Mouse (Mus musculus) heart, adult 2 months (tissue): ENCODE data around the gene Ly6g6c. TPM values are rescaled to one million over a fixed set of nuclear protein-coding genes. Genes with fewer than 3 reads are reported as not detected.
A peak's percentile ranks its signal among the peaks of the same experiment; 100 is the strongest.

ENCODE experiments used
- DNase-seq, 2 experiments: peaks; one replicate each; pipeline ENCODE4 v3.0.0; 2021
- H3K27ac ChIP-seq: fragments of 200-600 bp; 2 replicates; pipeline ENCODE4 v1.8.1; 2022
- H3K27me3 ChIP-seq: fragments of 200-500 bp; 2 replicates; pipeline ENCODE4 v1.6.1; 2012; ENCODE audit warnings: mild to moderate bottlenecking, low read length, inconsistent platforms, mixed read lengths; ENCODE audit not compliant: control insufficient read depth, insufficient read depth
- H3K36me3 ChIP-seq: fragments of 200-500 bp; 2 replicates; pipeline ENCODE4 v1.6.1; 2012; ENCODE audit warnings: low read length, inconsistent platforms; ENCODE audit not compliant: control insufficient read depth, insufficient read depth
- H3K4me1 ChIP-seq: fragments of 200-500 bp; 2 replicates; pipeline ENCODE4 v1.6.1; 2011; ENCODE audit warnings: low read length; ENCODE audit not compliant: control insufficient read depth, insufficient read depth
- H3K4me3 ChIP-seq: fragments of 200-600 bp; 2 replicates; pipeline ENCODE4 v1.8.1; 2022
- H3K79me2 ChIP-seq: fragments of 200-500 bp; replicated peaks from 2 replicates; pipeline ENCODE4 v1.6.1; 2012; ENCODE audit warnings: mild to moderate bottlenecking, inconsistent platforms, low read length, moderate library complexity, mixed read lengths; ENCODE audit not compliant: control insufficient read depth, insufficient read depth
- H3K9ac ChIP-seq: fragments of 200-500 bp; 2 replicates; pipeline ENCODE4 v1.6.1; 2012; ENCODE audit warnings: low read depth, mild to moderate bottlenecking, control low read depth, inconsistent platforms, low read length, mixed read lengths
- CTCF ChIP-seq: fragments of 200-600 bp; IDR thresholded peaks from 2 replicates; pipeline ENCODE4 v1.8.1; 2022; ENCODE audit warnings: antibody characterized with exemption, mild to moderate bottlenecking, moderate library complexity
- EP300 ChIP-seq: fragments of 200-500 bp; IDR thresholded peaks from 2 replicates; pipeline ENCODE4 v1.6.1; 2011; ENCODE audit warnings: low read depth, low read length, control low read depth; ENCODE audit not compliant: insufficient read depth
- POLR2A ChIP-seq: fragments of 200-500 bp; IDR thresholded peaks from 2 replicates; pipeline ENCODE4 v1.6.1; 2011; ENCODE audit warnings: mild to moderate bottlenecking, low read depth, low read length, control low read depth; ENCODE audit not compliant: insufficient read depth
- WGBS: fragments of 180-500 bp; shearing (Covaris S2); methylation state at CpG from one replicate; pipeline ENCODE4 v1.1.7; 2018; 5-methylcytosine and 5-hydroxymethylcytosine counted together
- intact Hi-C: fragments of 180-260 bp; cut with DNase I; formaldehyde crosslinking; loops from one replicate; pipeline ENCODE4 v1.15.1; 2025
- polyA plus RNA-seq: library from polyadenylated mRNA; depleted of rRNA; stranded (reverse); fragments of >200 nt; gene quantifications from 2 replicates; pipeline ENCODE4 v1.2.3, GENCODE M21; 2012
- total RNA-seq, 2 experiments: library from RNA; stranded (reverse); gene quantifications; 2 replicates each; pipeline ENCODE4 v1.2.3; 2021

Gene Ly6g6c
- total and polyA plus RNA-seq, 3 experiments: 0.34 to 0.64 (median 0.55) TPM

DNA sequence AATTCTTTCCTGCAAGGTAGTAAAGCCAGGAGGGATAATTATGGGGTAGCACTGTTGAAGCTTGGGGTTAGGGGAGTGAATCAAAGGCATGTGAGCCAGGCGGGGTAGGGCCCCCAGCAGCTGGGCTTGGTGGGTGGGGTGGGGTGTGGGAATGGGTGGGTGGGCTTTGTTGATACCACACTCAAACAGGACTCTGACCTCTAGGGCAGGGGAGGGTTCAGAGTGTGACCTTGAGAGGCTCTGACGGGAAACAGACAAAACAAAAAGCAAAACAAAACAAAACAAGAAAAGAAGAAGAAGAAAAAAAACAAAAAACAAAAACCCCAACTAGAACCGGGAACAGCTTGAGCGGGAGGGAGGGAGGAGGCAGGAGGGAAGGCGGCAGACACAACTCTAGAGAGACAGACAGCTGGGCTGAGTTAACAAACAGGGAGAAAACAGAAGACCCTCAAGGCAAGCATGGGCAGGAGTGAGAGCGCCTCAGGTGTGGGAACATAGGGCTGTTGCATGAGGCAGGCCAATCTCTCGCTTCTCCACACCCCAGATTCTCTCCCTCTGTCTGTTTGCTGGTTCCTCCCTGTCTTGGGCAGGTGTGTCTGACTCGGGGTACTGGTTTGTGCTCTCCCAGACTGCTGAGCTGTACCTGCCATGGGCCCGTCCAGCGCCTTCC lies 11.5 kb downstream of the Ly6g6c start, which contains the start of gene Ly6g6e:
Gene Ly6g6e (plus strand): TSS at position 396 of the 670 bp plus-strand sequence.
- intact Hi-C loops: no loop called here
- no peak for DNase-seq
- Histone ChIP-seq H3K4me1 (peaks cover 8% of the 10 kb centered on the region), H3K79me2 (no peaks in the 10 kb centered on the region), H3K27me3 (no peaks in the 10 kb centered on the region), H3K4me3 (peak within 1 kb of the TSS; percentile 57), H3K9ac (peak within 1 kb of the TSS; percentile 73), H3K36me3 (no peaks in the 10 kb centered on the region), H3K27ac (peak within 1 kb of the TSS; percentile 68)
- no peak for TF ChIP-seq EP300
- no peak for TF ChIP-seq POLR2A
- no peak for TF ChIP-seq CTCF
- 51% methylated on average over 10 of the region's 10 CpGs for WGBS

GRCm38 (mm10) chr17:35077285-35077684 lies 12.1 kb downstream of the Ly6g6c start:
- H3K9ac ChIP-seq: peak overlapping the region; percentile 73
- no peak for DNase-seq
- H3K27ac ChIP-seq: peak overlapping the region; percentile 68
- intact Hi-C loops: no loop called here
- H3K27me3 ChIP-seq: no peaks in the 10 kb centered on the region
- 34% methylated on average over 2 of the region's 2 CpGs for WGBS
- no peaks in the 10 kb centered on the region for H3K79me2 ChIP-seq
- TF ChIP-seq EP300: no peak
- no peak for TF ChIP-seq POLR2A
- TF ChIP-seq CTCF: no peak
- H3K4me1 ChIP-seq: peaks cover 8% of the 10 kb centered on the region
- H3K36me3 ChIP-seq: no peaks in the 10 kb centered on the region
- peak overlapping the region; percentile 57 for H3K4me3 ChIP-seq

GRCm38 (mm10) chr17:35077786-35078233 lies 12.6 kb downstream of the Ly6g6c start, which contains the start of gene Ly6g6d:
TSS of gene Ly6g6d (minus strand) at chr17:35078065.
- intact Hi-C loops: loop anchor here (1.0 kb wide), 1 partner anchor 57 kb away; no protein-coding TSS in a partner anchor
- H3K9ac ChIP-seq: peak within 1 kb of the TSS; percentile 73
- H3K27me3 ChIP-seq: no peaks in the 10 kb centered on the region
- peak; percentile 69 to 73 for DNase-seq
- peak; percentile 76 for TF ChIP-seq CTCF
- no peak for TF ChIP-seq EP300
- peak; percentile 55; the same call in 1 of the 2 replicates for TF ChIP-seq POLR2A
- peaks cover 8% of the 10 kb centered on the region for H3K4me1 ChIP-seq
- H3K36me3 ChIP-seq: no peaks in the 10 kb centered on the region
- H3K79me2 ChIP-seq: no peaks in the 10 kb centered on the region
- H3K27ac ChIP-seq: peak within 1 kb of the TSS; percentile 68
- 10% methylated on average over 14 of the region's 14 CpGs for whole genome bisulfite sequencing
- peak within 1 kb of the TSS; percentile 57 for H3K4me3 ChIP-seq

DNA sequence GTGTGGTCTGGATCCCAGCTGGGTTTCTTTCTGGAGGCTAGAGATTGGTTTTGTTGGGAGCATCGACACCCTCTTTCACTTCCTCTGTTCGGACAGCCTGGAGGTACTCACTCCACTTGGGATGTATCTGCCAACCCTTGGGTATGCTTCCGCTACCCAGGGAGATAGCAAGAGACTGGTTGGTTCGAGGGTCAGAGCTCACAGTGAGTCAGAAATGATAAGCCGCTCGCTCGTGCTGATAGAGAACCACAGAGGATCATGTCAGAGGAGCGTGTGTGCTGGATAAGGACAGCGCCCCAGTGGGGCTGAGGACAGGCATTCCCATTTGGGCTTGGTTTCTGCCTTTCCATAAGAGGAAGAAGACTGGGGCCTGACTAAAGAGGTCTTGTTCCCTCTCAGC lies 14.6 kb downstream of the Ly6g6c start:
- no peaks in the 10 kb centered on the region for H3K36me3 ChIP-seq
- no peak overlapping the region for H3K9ac ChIP-seq
- peak; percentile 8; the same call in 1 of the 2 replicates for TF ChIP-seq CTCF
- TF ChIP-seq EP300: no peak
- no peak for TF ChIP-seq POLR2A
- intact Hi-C loops: no loop called here
- 11% methylated on average over 9 of the region's 9 CpGs for WGBS
- H3K27ac ChIP-seq: no peak overlapping the region
- H3K27me3 ChIP-seq: no peaks in the 10 kb centered on the region
- no peak overlapping the region for H3K4me3 ChIP-seq
- peak in 1 of 2 experiments; percentile 26 for DNase-seq
- H3K4me1 ChIP-seq: peaks cover 8% of the 10 kb centered on the region
- H3K79me2 ChIP-seq: no peaks in the 10 kb centered on the region

DNA sequence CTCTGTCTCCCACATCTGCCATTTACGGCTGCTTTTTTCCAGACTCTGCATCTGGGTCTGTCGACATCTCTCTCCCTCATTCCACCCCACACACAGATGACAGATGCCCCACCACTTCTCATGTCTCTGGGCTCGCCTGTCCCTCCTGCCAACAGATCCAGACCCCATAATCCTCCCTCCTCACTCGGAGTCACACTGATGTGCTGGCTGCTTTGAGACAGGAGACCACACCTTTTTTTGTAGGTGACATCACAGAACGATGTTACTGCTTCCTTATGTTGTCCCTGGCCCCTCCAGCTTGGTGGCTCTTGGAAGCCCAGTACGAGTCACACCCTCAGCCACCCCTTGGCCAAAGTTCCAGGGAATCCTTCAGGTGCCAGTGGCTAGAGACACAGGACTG lies 15.1 kb downstream of the Ly6g6c start:
- no peak for DNase-seq
- WGBS: 35% methylated on average over 6 of the region's 6 CpGs
- Histone ChIP-seq H3K27ac (no peak overlapping the region), H3K79me2 (no peaks in the 10 kb centered on the region), H3K4me3 (no peak overlapping the region), H3K4me1 (peaks cover 8% of the 10 kb centered on the region), H3K9ac (no peak overlapping the region), H3K27me3 (no peaks in the 10 kb centered on the region), H3K36me3 (no peaks in the 10 kb centered on the region)
- TF ChIP-seq EP300 (no peak), POLR2A (no peak), CTCF (no peak)
- intact Hi-C loops: no loop called here

DNA sequence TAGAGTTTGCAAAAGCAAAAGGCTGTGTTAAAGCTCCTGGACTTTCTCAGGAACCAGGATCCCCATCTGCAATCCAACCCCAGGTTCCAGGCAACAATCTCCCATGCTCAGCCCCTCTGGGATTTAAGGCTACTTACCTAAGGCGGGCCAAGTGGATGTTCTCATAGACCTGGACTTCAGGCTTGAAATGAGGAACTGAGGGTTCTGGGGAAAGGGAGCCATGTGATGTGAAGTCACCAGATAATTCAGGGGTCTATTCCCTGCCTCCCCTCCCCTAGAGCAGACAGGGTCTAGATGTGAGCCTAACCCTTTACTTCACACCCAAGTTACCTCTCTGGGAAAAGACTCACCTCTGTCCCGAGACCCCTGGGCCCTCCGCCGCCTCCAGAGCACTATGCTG lies 15.5 kb downstream of the Ly6g6c start:
- 93% methylated on average over 4 of the region's 4 CpGs for WGBS
- TF ChIP-seq CTCF (no peak), EP300 (no peak), POLR2A (no peak)

More for the DNA sequence above, 15.5 kb downstream of the Ly6g6c start:
- no peak for DNase-seq
- H3K9ac ChIP-seq: no peak overlapping the region
- no peak overlapping the region for H3K4me3 ChIP-seq
- intact Hi-C loops: no loop called here
- H3K4me1 ChIP-seq: peaks cover 8% of the 10 kb centered on the region
- H3K79me2 ChIP-seq: no peaks in the 10 kb centered on the region
- H3K36me3 ChIP-seq: no peaks in the 10 kb centered on the region
- no peak overlapping the region for H3K27ac ChIP-seq
- no peaks in the 10 kb centered on the region for H3K27me3 ChIP-seq
